Comparison of ENCODE assay signal across 11 mouse cellular contexts in the genomic region with DNA sequence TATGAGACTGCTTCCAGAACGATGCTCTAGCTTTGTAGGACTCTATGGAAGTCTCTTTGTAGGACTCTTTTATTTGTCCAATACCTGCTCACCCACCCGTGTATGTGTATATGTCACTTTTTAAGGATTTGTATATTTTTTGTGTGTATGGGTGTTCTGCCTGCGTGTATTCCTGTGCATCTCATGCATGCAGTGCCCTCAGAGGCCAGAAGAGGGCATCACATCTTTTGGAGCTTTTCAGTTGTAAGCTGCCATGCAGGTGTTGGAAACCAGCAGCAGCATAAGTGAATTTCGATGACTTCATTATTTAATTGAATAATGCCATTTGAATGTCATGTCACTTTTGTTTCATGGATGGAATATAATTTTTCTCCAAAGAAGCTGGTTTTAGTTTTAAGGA. TPM values are rescaled to one million over a fixed set of nuclear protein-coding genes. Genes with fewer than 3 reads are reported as not detected.
DNase-seq lines count a peak whose midpoint lies in the region; ATAC-seq lines count a peak whose summit lies in the region.
"Had no signal": no experiment of that assay in that cellular context is flagged by ENCODE, and none has a peak within 500 bp of the region (broad histone marks: within the 10 kb centered on the region; RNA-seq: fewer than 3 reads in every experiment).

No protein-coding gene starts in this region.

- no peak overlapping the region for H3K27ac ChIP-seq in liver, embryonic 12.5 days

- 71% methylated on average over 4 of the region's 4 CpGs for WGBS in liver, embryonic 12.5 days (ENCODE audit: insufficient replicate concordance)

- H3K4me1 ChIP-seq in liver, embryonic 12.5 days, result peaks cover 5% of the 10 kb centered on the region; the same call in 1 of the 2 replicates

- H3K4me2 ChIP-seq in liver, embryonic 12.5 days, result no peak overlapping the region

- no peak for ATAC-seq in cerebellum, adult (ENCODE audit: insufficient number of reproducible peaks, low FRiP score, low TSS enrichment)
- ATAC-seq in liver, embryonic 12.5 days, result no peak
- peak; percentile 35 for ATAC-seq in activated CD4-positive, CD25-positive, alpha-beta regulatory T cell, adult 4 months
- ATAC-seq in megakaryocyte-erythroid progenitor cell, adult 5-6 weeks (replicated peaks; ENCODE audit: low FRiP score, low TSS enrichment, poor library complexity, severe bottlenecking), result no peak
- no peak for ATAC-seq in erythroblast, adult 5-6 weeks (replicated peaks; ENCODE audit: low FRiP score, poor library complexity, severe bottlenecking)

- no peaks in the 10 kb centered on the region for H3K36me3 ChIP-seq in liver, embryonic 12.5 days

- H3K27me3 ChIP-seq in liver, embryonic 12.5 days (replicated peaks), result peaks cover 19% of the 10 kb centered on the region

- no peak overlapping the region for H3K9ac ChIP-seq in liver, embryonic 12.5 days

- no peaks in the 10 kb centered on the region for H3K9me3 ChIP-seq in liver, embryonic 12.5 days (replicated peaks)

- H3K4me3 ChIP-seq in liver, embryonic 12.5 days, result no peak overlapping the region
- H3K4me3 ChIP-seq: erythroblast, embryonic 14.5 days had no signal

- peak; percentile 29 to 57 for DNase-seq in cerebellum, postnatal 25 days
- DNase-seq in liver, result peak; percentile 17
- DNase-seq in naive thymus-derived CD4-positive, alpha-beta T cell, adult 2 months (ENCODE audit: low read depth), result peak; percentile 59

RNA-seq across cellular contexts. Expression of a gene that starts 5.5 kb away (rescaled TPM):
- polyA plus RNA-seq in liver, embryonic 12.5 days (2016; fragmentation: Nextera tagmentation; extraction: Ambion mirVana), result 4.5 and 4.7 TPM in 2 replicates
- 10 to 100 TPM in 1 of 2 experiments, 1 to 10 TPM in 1; 9.7 to 11.0 TPM for polyA plus RNA-seq in activated CD4-positive, CD25-positive, alpha-beta regulatory T cell, adult 4 months (2017; shearing (Covaris generic))
- total RNA-seq in megakaryocyte-erythroid progenitor cell, adult 5-6 weeks (2014; fragmentation: Nextera tagmentation), result 2.5 and 4.7 TPM in 2 replicates
- 2.7 and 5.7 TPM in 2 replicates for total RNA-seq in megakaryocyte-erythroid progenitor cell, adult 5-6 weeks (2017)
- total RNA-seq in erythroblast, adult 5-6 weeks (2015; ENCODE audit: low replicate concordance), result 0.19 and 0.42 TPM in 2 replicates
- 0.17 and 0.28 TPM in 2 replicates for total RNA-seq in erythroblast, adult 5-6 weeks (2017; ENCODE audit: low replicate concordance)
- polyA plus RNA-seq: erythroblast, embryonic 14.5 days had no signal

RNA-seq across cellular contexts. Expression of a gene that starts 9.1 kb away (rescaled TPM):
- not detected in 2 replicates for polyA plus RNA-seq in liver, embryonic 12.5 days (2016; fragmentation: Nextera tagmentation; extraction: Ambion mirVana)
- not detected for polyA plus RNA-seq in activated CD4-positive, CD25-positive, alpha-beta regulatory T cell, adult 4 months (2017; shearing (Covaris generic))
- total RNA-seq in megakaryocyte-erythroid progenitor cell, adult 5-6 weeks (2014; fragmentation: Nextera tagmentation), result not detected in 2 replicates
- not detected in 2 replicates for total RNA-seq in megakaryocyte-erythroid progenitor cell, adult 5-6 weeks (2017)
- not detected in 2 replicates for total RNA-seq in erythroblast, adult 5-6 weeks (2015; ENCODE audit: low replicate concordance)
- total RNA-seq in erythroblast, adult 5-6 weeks (2017; ENCODE audit: low replicate concordance), result not detected in 2 replicates
- total RNA-seq: neutrophil, adult 5-6 weeks had no signal
- polyA plus RNA-seq: erythroblast, embryonic 14.5 days had no signal

RNA-seq across cellular contexts. Expression of a gene that starts 9.8 kb away (rescaled TPM):
- 0.13 and 0.29 TPM in 2 replicates for polyA plus RNA-seq in liver, embryonic 12.5 days (2016; fragmentation: Nextera tagmentation; extraction: Ambion mirVana)
- 1 to 10 TPM; 1.5 to 1.7 TPM for polyA plus RNA-seq in activated CD4-positive, CD25-positive, alpha-beta regulatory T cell, adult 4 months (2017; shearing (Covaris generic))
- 0.68 and 1.7 TPM in 2 replicates for total RNA-seq in megakaryocyte-erythroid progenitor cell, adult 5-6 weeks (2014; fragmentation: Nextera tagmentation)
- 10.7 and 21.4 TPM in 2 replicates for total RNA-seq in megakaryocyte-erythroid progenitor cell, adult 5-6 weeks (2017)
- not detected in 2 replicates for total RNA-seq in erythroblast, adult 5-6 weeks (2015; ENCODE audit: low replicate concordance)
- total RNA-seq in erythroblast, adult 5-6 weeks (2017; ENCODE audit: low replicate concordance), result 0.43 TPM in 1 of 2 replicates, not detected in the other
- total RNA-seq: left cerebral cortex, adult 18-20 months; neutrophil, adult 5-6 weeks had no signal
- polyA plus RNA-seq: erythroblast, embryonic 14.5 days had no signal
